Mouse (Mus musculus) spleen, postnatal 4 days (tissue): ENCODE measurements around the gene Trim44.

Experiments
- DNase-seq, 2 experiments: peaks; one replicate each; pipeline ENCODE4 v3.0.0; 2022; ENCODE audit warnings: low spot score in 2 of 2

The Trim44 gene

GRCm38 (mm10) chr2:102407363-102408184 is at the start of gene Trim44:
Gene Trim44, minus strand, starts transcription at chr2:102407828.
- no peak for DNase-seq

DNA sequence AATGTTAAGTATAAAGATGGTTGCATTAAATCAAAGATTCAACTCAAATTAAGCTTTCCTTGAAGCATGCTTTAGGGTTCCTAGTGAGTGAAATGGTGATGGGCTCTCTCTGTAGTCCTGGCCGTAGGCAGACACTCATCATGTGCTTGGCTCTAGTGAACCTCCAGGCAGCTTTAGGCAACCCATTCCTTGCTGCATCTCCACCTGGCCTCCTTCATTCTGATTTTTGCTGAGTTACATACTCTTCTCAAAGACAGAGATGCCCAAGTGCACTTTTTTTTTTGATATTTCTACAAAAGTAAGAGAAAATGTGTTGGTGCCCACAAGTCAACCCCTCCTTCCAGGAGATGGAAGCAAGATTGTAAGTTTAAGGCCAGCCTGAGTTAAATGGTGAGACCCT is 47.5 kb upstream of the Trim44 start:
- no peak for DNase-seq

DNA sequence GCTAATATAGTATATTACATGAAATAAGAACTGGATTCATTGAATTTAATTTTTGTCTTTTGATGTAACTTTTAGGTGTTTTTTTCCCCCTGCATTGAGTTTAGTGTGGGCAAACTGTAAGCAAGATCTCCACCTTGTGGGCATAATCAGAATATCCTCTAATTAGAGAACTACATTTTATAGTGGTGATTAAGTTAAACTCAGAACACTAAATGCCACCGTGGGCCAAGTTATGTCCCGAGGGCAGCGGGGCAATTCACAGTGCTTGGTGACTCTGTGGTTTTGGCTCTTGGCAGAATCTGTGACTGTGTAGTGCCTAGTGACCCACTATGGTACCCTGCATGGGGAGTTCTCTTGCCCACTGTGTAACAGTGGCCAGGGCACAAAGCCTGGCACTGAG is 45.8 kb upstream of the Trim44 start:
- DNase-seq: no peak

GRCm38 (mm10) chr2:102451671-102452549 is 44.3 kb upstream of the Trim44 start, which contains the start of gene Fjx1:
Gene Fjx1, minus strand, starts transcription at chr2:102452499.
- DNase-seq: peak in 1 of 2 experiments; percentile 62

- DNase-seq: peak; percentile 24 to 70
Observed at GRCm38 (mm10) chr2:102450761-102451670, 43.4 kb upstream of the Trim44 start.

DNA sequence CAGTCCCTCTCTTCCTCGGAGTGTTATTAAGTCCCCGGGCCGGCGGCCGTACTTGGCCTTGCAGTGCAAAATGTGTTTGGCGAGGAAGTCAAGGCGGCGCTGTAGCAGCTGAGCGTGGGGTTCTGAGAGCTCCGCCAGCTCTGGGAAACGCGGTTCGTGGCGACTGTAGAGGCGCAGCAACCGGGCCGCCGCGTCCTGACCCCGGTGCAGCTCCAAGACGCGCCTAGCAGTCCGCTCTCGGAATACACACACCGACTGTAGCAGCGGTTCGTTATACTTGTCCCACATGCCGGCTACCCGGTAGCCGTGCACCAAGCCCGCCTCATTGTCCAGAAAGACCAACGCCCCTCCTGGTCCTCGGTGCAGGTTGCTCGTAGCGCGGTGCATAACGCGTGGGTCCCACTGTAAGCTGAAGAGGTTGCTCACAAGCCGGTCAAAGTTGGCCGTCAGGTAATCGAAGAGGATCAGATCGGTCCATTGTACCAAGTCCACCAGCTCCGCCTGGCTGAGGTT is 42.7 kb upstream of the Trim44 start:
- peak; percentile 17 to 66 for DNase-seq

DNA sequence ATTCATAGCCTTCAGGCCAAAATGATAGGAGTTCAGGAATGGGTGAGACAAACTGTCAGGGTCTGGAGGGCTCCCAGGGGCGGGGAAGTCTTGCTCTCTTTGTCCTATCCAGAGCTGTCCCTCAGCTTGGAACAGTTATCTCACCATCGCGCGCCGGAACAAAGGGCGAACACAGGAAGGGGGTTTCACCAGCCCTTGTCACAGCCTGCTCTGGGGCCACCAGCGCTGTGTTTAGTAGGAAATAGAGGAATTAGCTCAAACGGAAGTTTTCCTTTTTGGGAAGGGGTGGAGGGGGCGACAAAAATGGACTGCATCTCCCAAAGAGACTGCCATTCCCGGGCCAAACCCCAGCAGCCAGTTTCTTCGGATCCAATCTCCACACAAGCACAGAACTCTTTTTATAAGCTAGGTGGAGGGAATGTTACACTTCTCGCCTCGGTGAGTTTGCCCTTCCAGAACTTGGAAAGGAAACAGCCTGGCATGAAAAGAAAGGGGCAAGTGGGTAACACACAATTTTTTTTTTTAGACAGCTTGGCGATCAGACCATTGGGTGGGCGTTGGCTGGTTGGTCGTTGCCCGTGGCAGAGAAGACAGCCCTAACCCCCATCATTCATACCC is 42.1 kb upstream of the Trim44 start:
- DNase-seq: no peak

- no peak for DNase-seq
Observed at GRCm38 (mm10) chr2:102449056-102449455, 41.4 kb upstream of the Trim44 start.

GRCm38 (mm10) chr2:102447831-102448230 is 40.2 kb upstream of the Trim44 start:
- DNase-seq: no peak

GRCm38 (mm10) chr2:102446851-102447250 is 39.2 kb upstream of the Trim44 start:
- no peak for DNase-seq

- no peak for DNase-seq
Observed at GRCm38 (mm10) chr2:102437357-102438030, 29.9 kb upstream of the Trim44 start.

DNA sequence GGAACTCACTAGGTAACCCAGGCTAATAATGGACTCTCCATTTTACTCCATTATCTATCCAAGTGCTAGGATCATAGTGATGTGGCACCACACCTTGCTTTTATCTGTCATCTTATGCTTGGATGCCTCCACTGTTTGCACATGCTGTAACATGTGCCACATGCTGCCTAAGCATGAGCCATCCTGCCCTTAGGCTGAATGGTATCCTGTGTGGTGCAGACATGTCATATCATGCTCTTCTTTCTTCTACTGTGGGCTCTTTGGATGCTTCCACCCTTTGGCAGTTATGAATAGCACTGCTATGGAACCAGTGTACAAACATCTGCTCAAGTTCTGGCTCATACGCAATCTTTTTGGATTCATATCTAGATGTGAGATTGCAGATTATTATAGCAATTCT is 26.3 kb upstream of the Trim44 start:
- DNase-seq: no peak

GRCm38 (mm10) chr2:102431084-102431483 is 23.5 kb upstream of the Trim44 start:
- DNase-seq: no peak

DNA sequence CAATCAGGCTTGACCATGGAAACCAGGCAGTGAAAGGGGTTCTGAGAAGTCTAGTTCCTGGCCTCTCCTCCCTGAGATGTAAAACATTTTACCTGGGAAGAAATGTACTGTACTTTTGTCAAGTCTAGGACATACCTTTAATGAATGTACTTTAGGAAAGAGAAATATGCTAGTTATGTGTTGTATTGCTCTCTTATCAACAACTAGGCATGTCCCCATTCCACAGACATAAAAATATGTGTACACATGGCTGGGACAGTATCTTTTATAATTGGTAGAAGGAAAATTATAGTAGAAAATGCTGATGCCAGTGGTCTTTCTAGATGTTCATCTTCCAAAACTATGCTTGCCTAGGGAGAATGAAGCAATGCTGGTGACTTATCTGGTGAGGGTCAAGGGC is 20.3 kb upstream of the Trim44 start:
- DNase-seq: no peak

DNA sequence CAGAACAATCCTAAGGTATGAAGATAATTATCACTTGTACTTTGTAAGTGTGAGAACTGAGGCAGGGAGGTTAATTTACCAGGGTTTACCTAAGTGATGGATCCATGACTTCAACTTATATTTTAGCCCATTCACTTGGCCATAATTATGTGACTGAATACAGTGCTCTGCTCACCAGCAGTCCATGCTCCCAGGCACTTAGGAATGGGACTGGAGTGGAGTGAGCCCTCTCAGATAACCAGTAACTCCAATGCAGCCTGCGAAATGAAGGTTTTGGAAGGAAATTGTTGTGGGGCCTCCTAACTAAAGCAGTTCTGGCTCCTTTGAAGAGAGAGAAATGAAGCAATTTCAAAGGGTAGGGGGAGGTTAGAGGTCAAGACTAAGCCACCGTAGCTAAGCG is 18.8 kb upstream of the Trim44 start:
- DNase-seq: no peak

DNA sequence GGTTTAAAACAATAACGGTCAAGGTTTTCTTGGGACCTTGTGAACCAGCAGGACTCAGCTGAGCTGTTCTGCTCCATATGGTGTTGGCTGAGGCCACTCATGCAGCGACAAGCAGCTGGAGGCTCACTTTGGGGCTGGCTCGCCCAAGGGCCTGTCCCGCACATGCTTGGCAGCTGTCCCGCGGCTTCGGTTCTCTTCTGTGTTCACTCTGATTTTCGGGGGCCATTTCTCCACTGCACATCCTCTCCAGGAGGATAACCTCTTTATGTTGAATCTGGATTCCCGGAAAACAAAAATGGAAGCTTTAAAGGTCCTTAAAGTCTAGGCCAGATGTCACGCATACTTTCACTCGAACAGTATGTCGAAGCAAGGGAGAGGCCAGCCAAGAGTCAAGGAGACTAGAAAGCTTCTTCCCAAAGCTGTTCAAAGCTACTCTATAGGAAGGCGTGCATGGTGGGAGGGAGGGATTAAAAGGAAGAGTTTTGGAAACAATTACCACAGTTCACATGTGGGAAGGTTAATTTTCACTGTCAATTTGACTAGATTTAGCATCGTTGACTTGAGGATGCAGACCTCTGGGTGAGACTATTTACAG is 8.6 kb upstream of the Trim44 start:
- no peak for DNase-seq

DNA sequence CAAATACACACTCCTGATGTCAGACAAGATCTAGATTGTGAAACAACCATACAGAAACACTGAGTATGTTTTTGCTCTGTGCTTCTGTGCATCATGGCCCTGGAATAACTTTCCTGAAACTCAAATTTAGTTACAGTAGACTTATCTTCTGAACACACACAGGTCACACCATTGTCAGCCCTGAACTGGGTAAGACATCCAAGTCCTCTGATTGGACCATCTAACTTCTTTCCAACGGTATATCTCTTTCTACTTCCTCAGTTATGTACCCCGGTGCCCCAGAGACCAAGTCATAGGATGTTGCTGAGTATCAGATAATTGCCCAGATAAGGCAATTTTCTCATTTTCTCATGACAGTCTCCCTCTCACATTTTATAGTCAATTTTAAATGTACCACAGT is 5.1 kb upstream of the Trim44 start:
- no peak for DNase-seq

GRCm38 (mm10) chr2:102410615-102411014 is 3.0 kb upstream of the Trim44 start:
- DNase-seq: no peak

- DNase-seq: no peak
Observed at GRCm38 (mm10) chr2:102409741-102410140, 2.1 kb upstream of the Trim44 start.
